Mouse (Mus musculus) intestine, postnatal 0 days (tissue): Measurements from ENCODE around the gene Hist1h3g. TPM values are rescaled to one million over a fixed set of nuclear protein-coding genes. Genes with fewer than 3 reads are reported as not detected.

Experiments
- ATAC-seq: fragments of 200-750 bp; cut with Nextera tagmentation; 2 replicates; pipeline ENCODE4 v1.8.0; 2017; ENCODE audit warnings: mild to moderate bottlenecking, moderate TSS enrichment, moderate library complexity
- H3K27ac ChIP-seq: fragments of 300-500 bp; sonication (generic); 2 replicates; pipeline ENCODE4 v1.5.1; 2014; ENCODE audit warnings: mild to moderate bottlenecking, low read depth, low read length, moderate library complexity
- H3K27me3 ChIP-seq: fragments of 300-500 bp; sonication (generic); replicated peaks from 2 replicates; pipeline ENCODE4 v1.6.1; 2014; ENCODE audit warnings: low read length, mixed read lengths; ENCODE audit not compliant: control insufficient read depth, insufficient read depth
- H3K36me3 ChIP-seq: fragments of 300-500 bp; sonication (generic); 2 replicates; pipeline ENCODE4 v1.6.1; 2014; ENCODE audit warnings: mild to moderate bottlenecking, moderate library complexity; ENCODE audit not compliant: control insufficient read depth, insufficient read depth
- H3K4me1 ChIP-seq: fragments of 300-500 bp; sonication (generic); replicated peaks from 2 replicates; pipeline ENCODE4 v1.6.1; 2014; ENCODE audit warnings: antibody characterized with exemption, low read length, mixed read lengths; ENCODE audit not compliant: control insufficient read depth, insufficient read depth
- H3K4me2 ChIP-seq: fragments of 300-500 bp; sonication (generic); replicated peaks from 2 replicates; pipeline ENCODE4 v1.6.1; 2014; ENCODE audit warnings: low read depth, mild to moderate bottlenecking, moderate library complexity
- H3K4me3 ChIP-seq: fragments of 300-500 bp; sonication (generic); 2 replicates; pipeline ENCODE4 v1.5.1; 2014; ENCODE audit warnings: low read depth, low read length
- H3K9ac ChIP-seq: fragments of 300-500 bp; sonication (generic); 2 replicates; pipeline ENCODE4 v1.6.1; 2014; ENCODE audit warnings: mild to moderate bottlenecking, low read depth, low read length
- H3K9me3 ChIP-seq: fragments of 300-500 bp; sonication (generic); 2 replicates; pipeline ENCODE4 v1.6.1; 2016; ENCODE audit warnings: mixed run types; ENCODE audit not compliant: control insufficient read depth
- CTCF ChIP-seq: sonication (generic); IDR thresholded peaks from 2 replicates; pipeline ENCODE4 v1.5.1; 2016; ENCODE audit warnings: low read depth, mild to moderate bottlenecking, control low read depth, antibody characterized with exemption, moderate library complexity
- WGBS: fragments of 180-500 bp; shearing (Covaris S2); extraction: QIAGEN DNeasy Blood & Tissue Kit; methylation state at CpG from one replicate; pipeline ENCODE4 v1.1.7; 2014; 5-methylcytosine and 5-hydroxymethylcytosine counted together
- polyA plus RNA-seq: library from polyadenylated mRNA; unstranded; fragments of >200 nt; fragmentation: Nextera tagmentation; extraction: Ambion mirVana; gene quantifications from 2 replicates; pipeline ENCODE4 v1.2.1, GENCODE M21; 2015

The Hist1h3g gene
- polyA plus RNA-seq, 1 experiment from 2014 or later: 2.1 TPM

GRCm38 (mm10) chr13:23518885-23519284 lies 16.3 kb upstream of the Hist1h3g start:
- peak; percentile 46; the same call in 1 of the 2 replicates for ATAC-seq
- no peaks in the 10 kb centered on the region for H3K36me3 ChIP-seq
- TF ChIP-seq CTCF: no peak
- H3K27me3 ChIP-seq: no peaks in the 10 kb centered on the region
- no peaks in the 10 kb centered on the region for H3K4me1 ChIP-seq
- peak overlapping the region; percentile 71 for H3K4me2 ChIP-seq
- H3K9ac ChIP-seq: peak overlapping the region; percentile 18; the same call in 1 of the 2 replicates
- H3K27ac ChIP-seq: no peak overlapping the region
- 0% methylated on average over 6 of the region's 6 CpGs for WGBS
- H3K4me3 ChIP-seq: peak overlapping the region; percentile 52
- H3K9me3 ChIP-seq: no peaks in the 10 kb centered on the region

- peak overlapping the region; percentile 18; the same call in 1 of the 2 replicates for H3K9ac ChIP-seq
These were observed 15.8 kb upstream of the Hist1h3g start for GRCm38 (mm10) chr13:23519416-23519815.

GRCm38 (mm10) chr13:23521703-23522102 lies 13.5 kb upstream of the Hist1h3g start:
- Histone ChIP-seq H3K4me3 (no peak overlapping the region), H3K4me2 (peak overlapping the region; percentile 32)
- 1% methylated on average over 14 of the region's 14 CpGs for WGBS

More at GRCm38 (mm10) chr13:23519416-23519815, 15.8 kb upstream of the Hist1h3g start:
- Histone ChIP-seq H3K4me2 (peak overlapping the region; percentile 71), H3K9me3 (no peaks in the 10 kb centered on the region), H3K4me1 (no peaks in the 10 kb centered on the region), H3K36me3 (no peaks in the 10 kb centered on the region), H3K27me3 (no peaks in the 10 kb centered on the region), H3K4me3 (peak overlapping the region; percentile 52), H3K27ac (no peak overlapping the region)
- TF ChIP-seq CTCF: no peak
- ATAC-seq: peak; percentile 26; the same call in 1 of the 2 replicates
- WGBS: 1% methylated on average over 10 of the region's 10 CpGs

GRCm38 (mm10) chr13:23523976-23524375 lies 11.2 kb upstream of the Hist1h3g start:
- H3K9me3 ChIP-seq: no peaks in the 10 kb centered on the region
- 36% methylated on average over 5 of the region's 5 CpGs for WGBS
- no peak overlapping the region for H3K9ac ChIP-seq
- no peak for ATAC-seq
- no peak overlapping the region for H3K4me3 ChIP-seq
- H3K27me3 ChIP-seq: no peaks in the 10 kb centered on the region
- H3K4me2 ChIP-seq: no peak overlapping the region
- H3K27ac ChIP-seq: no peak overlapping the region
- no peaks in the 10 kb centered on the region for H3K36me3 ChIP-seq
- H3K4me1 ChIP-seq: peaks cover 6% of the 10 kb centered on the region; the same call in 1 of the 2 replicates
- no peak for TF ChIP-seq CTCF

More at GRCm38 (mm10) chr13:23521703-23522102, 13.5 kb upstream of the Hist1h3g start:
- no peaks in the 10 kb centered on the region for H3K9me3 ChIP-seq
- H3K9ac ChIP-seq: no peak overlapping the region
- no peaks in the 10 kb centered on the region for H3K27me3 ChIP-seq
- H3K36me3 ChIP-seq: no peaks in the 10 kb centered on the region
- peaks cover 3% of the 10 kb centered on the region; the same call in 1 of the 2 replicates for H3K4me1 ChIP-seq
- TF ChIP-seq CTCF: no peak
- H3K27ac ChIP-seq: no peak overlapping the region
- no peak for ATAC-seq

- Histone ChIP-seq H3K36me3 (no peaks in the 10 kb centered on the region), H3K9ac (no peak overlapping the region), H3K27ac (no peak overlapping the region), H3K27me3 (no peaks in the 10 kb centered on the region), H3K4me2 (no peak overlapping the region), H3K9me3 (no peaks in the 10 kb centered on the region), H3K4me3 (no peak overlapping the region), H3K4me1 (peaks cover 6% of the 10 kb centered on the region; the same call in 1 of the 2 replicates)
- 11% methylated on average over 5 of the region's 5 CpGs for WGBS
- TF ChIP-seq CTCF: peak; percentile 92
- ATAC-seq: no peak
These were observed 10.6 kb upstream of the Hist1h3g start for GRCm38 (mm10) chr13:23524654-23525053.

GRCm38 (mm10) chr13:23525901-23526300 lies 9.3 kb upstream of the Hist1h3g start:
- H3K9me3 ChIP-seq: no peaks in the 10 kb centered on the region
- TF ChIP-seq CTCF: no peak
- no peaks in the 10 kb centered on the region for H3K36me3 ChIP-seq
- no peak overlapping the region for H3K27ac ChIP-seq
- WGBS: 3% methylated on average over 10 of the region's 10 CpGs
- H3K4me1 ChIP-seq: peaks cover 6% of the 10 kb centered on the region; the same call in 1 of the 2 replicates
- peak overlapping the region; percentile 64 for H3K4me2 ChIP-seq
- peak overlapping the region; percentile 49 for H3K4me3 ChIP-seq
- no peaks in the 10 kb centered on the region for H3K27me3 ChIP-seq
- no peak overlapping the region for H3K9ac ChIP-seq
- ATAC-seq: no peak

- Histone ChIP-seq H3K9ac (peak overlapping the region; percentile 34; the same call in 1 of the 2 replicates), H3K9me3 (no peaks in the 10 kb centered on the region), H3K4me2 (peak overlapping the region; percentile 64), H3K27me3 (no peaks in the 10 kb centered on the region), H3K4me1 (peaks cover 6% of the 10 kb centered on the region; the same call in 1 of the 2 replicates), H3K4me3 (peak overlapping the region; percentile 49), H3K27ac (no peak overlapping the region), H3K36me3 (no peaks in the 10 kb centered on the region)
- no peak for TF ChIP-seq CTCF
- peak; percentile 44; the same call in 1 of the 2 replicates for ATAC-seq
- under 1% methylated on average over 17 of the region's 17 CpGs for WGBS
These were observed 8.9 kb upstream of the Hist1h3g start for GRCm38 (mm10) chr13:23526312-23526711.
